Mouse (Mus musculus) frontal cortex, postnatal 10 days (tissue): Measurements from ENCODE around the gene Klk1.

Experiments used
- DNase-seq, 2 experiments: peaks; one replicate each; pipeline ENCODE4 v3.0.0; 2022; ENCODE audit warnings: low spot score in 2 of 2, mixed read lengths in 1 of 2

Klk1 gene

GRCm38 (mm10) chr7:44253023-44253616 is 28.0 kb downstream of the Klk1 start:
- DNase-seq, result no peak

GRCm38 (mm10) chr7:44254930-44255329 is 29.8 kb downstream of the Klk1 start:
- no peak for DNase-seq

GRCm38 (mm10) chr7:44257278-44257677 is 32.1 kb downstream of the Klk1 start, which contains the start of gene Acp4:
Gene Acp4, minus strand, starts transcription at chr7:44257378.
- no peak for DNase-seq

- DNase-seq, result no peak
Observed at GRCm38 (mm10) chr7:44260410-44260809, 35.2 kb downstream of the Klk1 start.

GRCm38 (mm10) chr7:44261147-44261546 is 36.0 kb downstream of the Klk1 start, which contains the start of gene Gm15517:
Gene Gm15517, plus strand, starts transcription at chr7:44261447.
- no peak for DNase-seq

- DNase-seq, result peak; percentile 81 to 94
Observed at GRCm38 (mm10) chr7:44262791-44263643, 37.9 kb downstream of the Klk1 start.

- no peak for DNase-seq
Observed at GRCm38 (mm10) chr7:44268117-44268516, 43.0 kb downstream of the Klk1 start.

GRCm38 (mm10) chr7:44269397-44269796 is 44.2 kb downstream of the Klk1 start:
- DNase-seq, result no peak

- DNase-seq, result no peak
Observed at GRCm38 (mm10) chr7:44271309-44271708, 46.1 kb downstream of the Klk1 start.

GRCm38 (mm10) chr7:44272546-44272945 is 47.4 kb downstream of the Klk1 start:
- no peak for DNase-seq

GRCm38 (mm10) chr7:44273446-44273845 is 48.3 kb downstream of the Klk1 start:
- DNase-seq, result no peak

GRCm38 (mm10) chr7:44274096-44274495 is 48.9 kb downstream of the Klk1 start:
- DNase-seq, result no peak

GRCm38 (mm10) chr7:44275546-44275945 is 50.4 kb downstream of the Klk1 start:
- no peak for DNase-seq

- DNase-seq, result no peak
Observed at GRCm38 (mm10) chr7:44276461-44277249, 51.5 kb downstream of the Klk1 start.

- DNase-seq, result no peak
Observed at GRCm38 (mm10) chr7:44277250-44277622, 52.1 kb downstream of the Klk1 start.
